Mouse (Mus musculus) neural tube, embryonic 13.5 days (tissue): Measurements from ENCODE around the gene Siah1b. TPM values are rescaled to one million over a fixed set of nuclear protein-coding genes. Genes with fewer than 3 reads are reported as not detected.

Experiments used
- polyA plus RNA-seq: library from polyadenylated mRNA; unstranded; fragments of >200 nt; fragmentation: Nextera tagmentation; extraction: Ambion mirVana; gene quantifications from 2 replicates; pipeline ENCODE4 v1.2.1, GENCODE M21; 2015

The Siah1b gene
- polyA plus RNA-seq, 1 experiment from 2014 or later: 24.3 TPM

Other genes with a start within 250 kb of the Siah1b start
- 89.9 and 90.3 TPM in 2 replicates for gene Ap1s2, start 167.5 kb downstream of the Siah1b start, polyA plus RNA-seq
- gene Zrsr2, start 117.8 kb downstream of the Siah1b start, polyA plus RNA-seq: 58.5 and 61.6 TPM in 2 replicates
- gene Car5b, start 48.5 kb downstream of the Siah1b start, polyA plus RNA-seq: 0.50 and 0.73 TPM in 2 replicates
- not detected in 2 replicates for gene Cltrn, start 12.3 kb upstream of the Siah1b start, polyA plus RNA-seq
- not detected in 2 replicates for gene Ace2, start 62.8 kb upstream of the Siah1b start, polyA plus RNA-seq
- 0.12 and 0.31 TPM in 2 replicates for gene Bmx, start 181.7 kb upstream of the Siah1b start, polyA plus RNA-seq
- gene Pir, start 192.9 kb upstream of the Siah1b start, polyA plus RNA-seq: 3.2 and 3.7 TPM in 2 replicates